Mouse (Mus musculus): ENCODE data around the gene Gatad1. TPM values are rescaled to one million over a fixed set of nuclear protein-coding genes. Genes with fewer than 3 reads are reported as not detected.

Gene Gatad1
- 65.5 and 72.0 TPM in 2 replicates for polyA plus RNA-seq (2014; fragmentation: Nextera tagmentation; extraction: Ambion mirVana)

DNA sequence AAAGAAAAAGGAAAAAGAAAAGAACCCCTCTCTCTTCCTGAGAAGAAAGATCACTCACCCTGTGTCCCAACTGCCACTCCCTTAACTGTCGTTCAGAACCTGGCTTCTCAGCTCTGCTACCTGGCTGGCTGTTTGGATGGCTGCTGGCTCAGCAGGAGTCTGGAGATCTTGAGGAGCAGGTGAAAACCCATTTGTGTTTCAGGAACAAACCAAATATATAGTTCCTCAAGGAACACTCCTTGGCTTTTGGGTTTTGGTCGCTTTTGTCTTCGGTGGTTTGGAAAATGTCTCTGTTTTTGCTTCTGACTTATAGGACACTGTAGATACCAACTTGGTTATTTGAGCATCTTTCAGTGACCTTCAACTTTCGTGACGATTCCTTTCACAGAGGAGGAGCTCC lies at the start of gene Gatad1:
Gatad1 (minus strand) TSS at position 101 of the 400 bp plus-strand sequence.
- ATAC-seq (ENCODE audit: insufficient number of reproducible peaks, insufficient read depth, low FRiP score, low read depth): no peak
- H3K36me3 ChIP-seq (ENCODE audit: control insufficient read depth, insufficient read depth, low read length): no peaks in the 10 kb centered on the region
- 70% methylated on average over 5 of the region's 5 CpGs for WGBS
- no peak within 1 kb of the TSS for H3K4me2 ChIP-seq (ENCODE audit: low read length)
- no peak within 1 kb of the TSS for H3K27ac ChIP-seq (replicated peaks in 1 of 2; ENCODE audit: control insufficient read depth in 1 of 2, insufficient read depth in 1 of 2, low read depth in 2 of 2, low read length in 2 of 2)
- no peak within 1 kb of the TSS for H3K9ac ChIP-seq (ENCODE audit: low read length)
- 0 out of 2 replicates have a peak, but pooled peaks cover 3% of the 10 kb centered on the region for H3K9me3 ChIP-seq (ENCODE audit: control insufficient read depth, low read length)
- no peaks in the 10 kb centered on the region for H3K4me1 ChIP-seq (ENCODE audit: control insufficient read depth in 2 of 2, insufficient read depth in 2 of 2, low read length in 2 of 2)
- no peaks in the 10 kb centered on the region for H3K27me3 ChIP-seq (ENCODE audit: control insufficient read depth, insufficient read depth, low read length)
- no peak within 1 kb of the TSS for H3K4me3 ChIP-seq (ENCODE audit: control insufficient read depth in 1 of 2, insufficient read depth in 1 of 2, low read depth in 1 of 2, low read length in 2 of 2)

GRCm38 (mm10) chr5:3702180-3702579 lies 45.2 kb upstream of the Gatad1 start:
- H3K36me3 ChIP-seq (ENCODE audit: control insufficient read depth, insufficient read depth, low read length): peaks cover 53% of the 10 kb centered on the region
- H3K4me3 ChIP-seq (ENCODE audit: control insufficient read depth in 1 of 2, insufficient read depth in 1 of 2, low read depth in 1 of 2, low read length in 2 of 2): no peak overlapping the region
- no peaks in the 10 kb centered on the region for H3K4me1 ChIP-seq (ENCODE audit: control insufficient read depth in 2 of 2, insufficient read depth in 2 of 2, low read length in 2 of 2)
- H3K27ac ChIP-seq (replicated peaks in 1 of 2; ENCODE audit: control insufficient read depth in 1 of 2, insufficient read depth in 1 of 2, low read depth in 2 of 2, low read length in 2 of 2): no peak overlapping the region
- H3K9ac ChIP-seq (ENCODE audit: low read length): no peak overlapping the region
- no peak overlapping the region for H3K4me2 ChIP-seq (ENCODE audit: low read length)
- H3K27me3 ChIP-seq (ENCODE audit: control insufficient read depth, insufficient read depth, low read length): no peaks in the 10 kb centered on the region
- H3K9me3 ChIP-seq (ENCODE audit: control insufficient read depth, low read length): no peaks in the 10 kb centered on the region
- ATAC-seq (ENCODE audit: insufficient number of reproducible peaks, insufficient read depth, low FRiP score, low read depth): no peak
- 92% methylated on average over 4 of the region's 4 CpGs for WGBS

DNA sequence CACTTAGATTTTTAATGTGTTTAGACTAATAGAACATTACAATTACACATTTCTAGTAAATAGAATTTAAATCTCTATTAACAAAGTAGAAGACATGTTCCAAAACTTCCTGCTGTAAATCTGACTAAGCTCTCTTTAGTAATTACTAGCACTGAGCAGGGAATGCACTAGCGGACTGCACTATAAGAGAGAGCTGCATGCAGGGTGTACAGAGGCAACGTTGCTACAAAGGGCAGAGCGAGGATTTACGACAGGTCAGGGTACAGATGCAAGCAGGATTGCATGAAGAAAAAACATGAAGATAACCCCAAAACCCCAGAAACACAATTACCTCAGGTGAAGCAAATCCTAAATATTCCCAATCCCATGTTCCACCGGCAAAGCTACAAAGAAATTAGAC lies 43.0 kb upstream of the Gatad1 start:
- no peak overlapping the region for H3K4me2 ChIP-seq (ENCODE audit: low read length)
- 93% methylated on average over 5 of the region's 5 CpGs for WGBS
- H3K4me3 ChIP-seq (ENCODE audit: control insufficient read depth in 1 of 2, insufficient read depth in 1 of 2, low read depth in 1 of 2, low read length in 2 of 2): no peak overlapping the region
- ATAC-seq (ENCODE audit: insufficient number of reproducible peaks, insufficient read depth, low FRiP score, low read depth): no peak
- H3K9me3 ChIP-seq (ENCODE audit: control insufficient read depth, low read length): no peaks in the 10 kb centered on the region
- peaks cover 52% of the 10 kb centered on the region for H3K36me3 ChIP-seq (ENCODE audit: control insufficient read depth, insufficient read depth, low read length)
- no peaks in the 10 kb centered on the region for H3K4me1 ChIP-seq (ENCODE audit: control insufficient read depth in 2 of 2, insufficient read depth in 2 of 2, low read length in 2 of 2)
- no peaks in the 10 kb centered on the region for H3K27me3 ChIP-seq (ENCODE audit: control insufficient read depth, insufficient read depth, low read length)
- H3K9ac ChIP-seq (ENCODE audit: low read length): no peak overlapping the region
- H3K27ac ChIP-seq (replicated peaks in 1 of 2; ENCODE audit: control insufficient read depth in 1 of 2, insufficient read depth in 1 of 2, low read depth in 2 of 2, low read length in 2 of 2): no peak overlapping the region

DNA sequence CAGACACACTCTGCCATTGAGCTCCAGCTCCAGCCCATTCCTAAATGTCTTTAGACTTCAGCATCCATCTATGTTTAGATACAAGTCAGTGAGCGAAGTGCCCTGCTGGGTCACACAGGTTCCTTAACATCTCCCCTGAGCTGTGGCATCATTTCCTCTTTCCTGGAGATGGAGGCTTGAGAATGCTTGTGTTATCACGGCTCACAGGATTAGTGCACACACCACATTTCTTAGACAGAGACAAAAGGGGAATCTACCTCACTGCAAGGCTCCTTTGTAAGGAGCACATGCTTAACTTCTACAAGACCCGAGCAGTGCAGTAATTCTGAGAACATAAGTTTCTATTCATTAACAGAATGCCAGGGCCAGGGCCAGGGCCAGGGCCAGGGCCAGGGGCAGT lies 39.0 kb upstream of the Gatad1 start:
- no peak overlapping the region for H3K27ac ChIP-seq (replicated peaks in 1 of 2; ENCODE audit: control insufficient read depth in 1 of 2, insufficient read depth in 1 of 2, low read depth in 2 of 2, low read length in 2 of 2)
- 74% methylated on average over 3 of the region's 3 CpGs for WGBS
- H3K27me3 ChIP-seq (ENCODE audit: control insufficient read depth, insufficient read depth, low read length): no peaks in the 10 kb centered on the region
- no peaks in the 10 kb centered on the region for H3K4me1 ChIP-seq (ENCODE audit: control insufficient read depth in 2 of 2, insufficient read depth in 2 of 2, low read length in 2 of 2)
- no peak overlapping the region for H3K4me3 ChIP-seq (ENCODE audit: control insufficient read depth in 1 of 2, insufficient read depth in 1 of 2, low read depth in 1 of 2, low read length in 2 of 2)
- H3K4me2 ChIP-seq (ENCODE audit: low read length): no peak overlapping the region
- no peak for ATAC-seq (ENCODE audit: insufficient number of reproducible peaks, insufficient read depth, low FRiP score, low read depth)
- H3K9me3 ChIP-seq (ENCODE audit: control insufficient read depth, low read length): no peaks in the 10 kb centered on the region
- H3K36me3 ChIP-seq (ENCODE audit: control insufficient read depth, insufficient read depth, low read length): peaks cover 70% of the 10 kb centered on the region
- no peak overlapping the region for H3K9ac ChIP-seq (ENCODE audit: low read length)

DNA sequence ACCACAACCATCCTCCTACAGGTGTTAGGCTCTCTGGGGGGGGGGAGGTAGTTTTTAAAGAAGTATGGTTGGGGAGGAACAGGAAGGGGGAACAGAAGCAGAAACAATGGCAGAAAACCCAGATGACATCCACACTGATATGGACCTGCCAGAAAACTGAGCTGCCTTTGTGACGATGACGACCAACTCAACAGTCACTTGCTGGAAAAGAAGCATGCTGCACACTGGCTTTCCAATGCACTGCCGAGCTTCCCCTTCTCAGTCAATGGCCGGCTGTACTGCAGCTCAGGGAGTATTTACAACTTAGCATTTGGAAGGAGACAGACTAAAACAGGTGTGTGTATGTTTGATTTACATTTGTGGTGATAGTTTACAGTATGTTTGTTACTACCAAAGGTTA lies 38.2 kb upstream of the Gatad1 start:
- 72% methylated on average over 4 of the region's 4 CpGs for WGBS
- no peaks in the 10 kb centered on the region for H3K4me1 ChIP-seq (ENCODE audit: control insufficient read depth in 2 of 2, insufficient read depth in 2 of 2, low read length in 2 of 2)
- no peak overlapping the region for H3K9ac ChIP-seq (ENCODE audit: low read length)
- ATAC-seq (ENCODE audit: insufficient number of reproducible peaks, insufficient read depth, low FRiP score, low read depth): no peak
- H3K27me3 ChIP-seq (ENCODE audit: control insufficient read depth, insufficient read depth, low read length): no peaks in the 10 kb centered on the region
- H3K36me3 ChIP-seq (ENCODE audit: control insufficient read depth, insufficient read depth, low read length): peaks cover 63% of the 10 kb centered on the region
- H3K4me2 ChIP-seq (ENCODE audit: low read length): no peak overlapping the region
- no peaks in the 10 kb centered on the region for H3K9me3 ChIP-seq (ENCODE audit: control insufficient read depth, low read length)
- H3K27ac ChIP-seq (replicated peaks in 1 of 2; ENCODE audit: control insufficient read depth in 1 of 2, insufficient read depth in 1 of 2, low read depth in 2 of 2, low read length in 2 of 2): no peak overlapping the region
- no peak overlapping the region for H3K4me3 ChIP-seq (ENCODE audit: control insufficient read depth in 1 of 2, insufficient read depth in 1 of 2, low read depth in 1 of 2, low read length in 2 of 2)

DNA sequence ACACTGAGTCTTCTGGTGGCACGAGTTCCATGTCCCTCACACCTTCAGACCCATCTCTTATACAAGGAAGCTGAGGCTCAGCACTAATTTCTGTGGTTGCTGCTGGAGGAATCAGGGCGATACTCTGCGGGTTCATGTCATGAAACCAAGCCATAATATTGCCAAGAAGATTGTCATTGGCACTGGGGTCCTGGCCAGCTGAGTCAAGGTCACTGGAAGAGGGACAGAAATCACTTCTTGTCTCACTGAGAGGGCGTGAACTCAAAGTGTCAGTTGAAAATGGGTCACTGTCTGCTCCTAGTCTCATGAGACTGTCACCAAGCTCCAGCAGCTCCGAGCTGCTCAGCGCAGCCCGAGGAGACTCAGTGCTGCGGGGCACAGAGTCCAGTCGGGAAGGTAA lies 36.0 kb upstream of the Gatad1 start:
- H3K27ac ChIP-seq (replicated peaks in 1 of 2; ENCODE audit: control insufficient read depth in 1 of 2, insufficient read depth in 1 of 2, low read depth in 2 of 2, low read length in 2 of 2): no peak overlapping the region
- 88% methylated on average over 9 of the region's 9 CpGs for WGBS
- no peak overlapping the region for H3K4me3 ChIP-seq (ENCODE audit: control insufficient read depth in 1 of 2, insufficient read depth in 1 of 2, low read depth in 1 of 2, low read length in 2 of 2)
- H3K9ac ChIP-seq (ENCODE audit: low read length): no peak overlapping the region
- H3K4me1 ChIP-seq (ENCODE audit: control insufficient read depth in 2 of 2, insufficient read depth in 2 of 2, low read length in 2 of 2): no peaks in the 10 kb centered on the region
- no peak for ATAC-seq (ENCODE audit: insufficient number of reproducible peaks, insufficient read depth, low FRiP score, low read depth)
- peaks cover 61% of the 10 kb centered on the region for H3K36me3 ChIP-seq (ENCODE audit: control insufficient read depth, insufficient read depth, low read length)
- no peaks in the 10 kb centered on the region for H3K27me3 ChIP-seq (ENCODE audit: control insufficient read depth, insufficient read depth, low read length)
- H3K9me3 ChIP-seq (ENCODE audit: control insufficient read depth, low read length): no peaks in the 10 kb centered on the region
- no peak overlapping the region for H3K4me2 ChIP-seq (ENCODE audit: low read length)

- no peak overlapping the region for H3K4me2 ChIP-seq (ENCODE audit: low read length)
- no peak overlapping the region for H3K9ac ChIP-seq (ENCODE audit: low read length)
- H3K27me3 ChIP-seq (ENCODE audit: control insufficient read depth, insufficient read depth, low read length): no peaks in the 10 kb centered on the region
- WGBS: 96% methylated on average over 3 of the region's 3 CpGs
- no peak for ATAC-seq (ENCODE audit: insufficient number of reproducible peaks, insufficient read depth, low FRiP score, low read depth)
- no peaks in the 10 kb centered on the region for H3K9me3 ChIP-seq (ENCODE audit: control insufficient read depth, low read length)
- H3K36me3 ChIP-seq (ENCODE audit: control insufficient read depth, insufficient read depth, low read length): peaks cover 56% of the 10 kb centered on the region
- H3K27ac ChIP-seq (replicated peaks in 1 of 2; ENCODE audit: control insufficient read depth in 1 of 2, insufficient read depth in 1 of 2, low read depth in 2 of 2, low read length in 2 of 2): no peak overlapping the region
- H3K4me3 ChIP-seq (ENCODE audit: control insufficient read depth in 1 of 2, insufficient read depth in 1 of 2, low read depth in 1 of 2, low read length in 2 of 2): no peak overlapping the region
- no peaks in the 10 kb centered on the region for H3K4me1 ChIP-seq (ENCODE audit: control insufficient read depth in 2 of 2, insufficient read depth in 2 of 2, low read length in 2 of 2)
Measured at GRCm38 (mm10) chr5:3691283-3691682, 34.3 kb upstream of the Gatad1 start.

- WGBS: 88% methylated on average over 8 of the region's 8 CpGs
- Histone ChIP-seq H3K4me1 (ENCODE audit: control insufficient read depth in 2 of 2, insufficient read depth in 2 of 2, low read length in 2 of 2) (no peaks in the 10 kb centered on the region), H3K27me3 (ENCODE audit: control insufficient read depth, insufficient read depth, low read length) (no peaks in the 10 kb centered on the region), H3K4me2 (ENCODE audit: low read length) (no peak overlapping the region), H3K27ac (replicated peaks in 1 of 2; ENCODE audit: control insufficient read depth in 1 of 2, insufficient read depth in 1 of 2, low read depth in 2 of 2, low read length in 2 of 2) (no peak overlapping the region), H3K36me3 (ENCODE audit: control insufficient read depth, insufficient read depth, low read length) (peaks cover 38% of the 10 kb centered on the region), H3K9me3 (ENCODE audit: control insufficient read depth, low read length) (no peaks in the 10 kb centered on the region), H3K9ac (ENCODE audit: low read length) (no peak overlapping the region), H3K4me3 (ENCODE audit: control insufficient read depth in 1 of 2, insufficient read depth in 1 of 2, low read depth in 1 of 2, low read length in 2 of 2) (no peak overlapping the region)
- no peak for ATAC-seq (ENCODE audit: insufficient number of reproducible peaks, insufficient read depth, low FRiP score, low read depth)
Measured at GRCm38 (mm10) chr5:3688298-3688697, 31.3 kb upstream of the Gatad1 start.

Data from heart, embryonic 14.5 days (tissue).